In genomic region chr15:64557540-64557939, GRCm38 (mm10) we compare ENCODE assay signal across 22 mouse cellular contexts.
DNase-seq lines count a peak whose midpoint lies in the region; TF ChIP-seq lines count a peak whose summit lies in the region.
"Had no signal": no experiment of that assay in that cellular context is flagged by ENCODE, and none has a peak within 500 bp of the region (broad histone marks: within the 10 kb centered on the region; RNA-seq: fewer than 3 reads in every experiment).

No protein-coding gene starts in this region.

- H3K27me3 ChIP-seq in myocyte (ENCODE audit: control insufficient read depth, insufficient read depth, insufficient read length), result no peaks in the 10 kb centered on the region
- H3K27me3 ChIP-seq: embryonic facial prominence, embryonic 12.5 days; embryonic facial prominence, embryonic 15.5 days; forebrain, embryonic 12.5 days; forebrain, embryonic 15.5 days; hindbrain, embryonic 12.5 days; hindbrain, embryonic 15.5 days; Patski had no signal

- TF ChIP-seq CTCF in left cerebral cortex, adult 2 months (IDR thresholded peaks at IDR 0.05), result no peak

- intact Hi-C loops in left cerebral cortex, adult 2 months (cut with DNase I), result no loop called here
- intact Hi-C loops in left cerebral cortex, postnatal 4 days (cut with DNase I), result no loop called here

- H3K4me3 ChIP-seq in left cerebral cortex, adult 2 months, result no peak overlapping the region
- H3K4me3 ChIP-seq in myocyte, result no peak overlapping the region
- H3K4me3 ChIP-seq: embryonic facial prominence, embryonic 12.5 days; embryonic facial prominence, embryonic 15.5 days; erythroblast, embryonic 14.5 days; forebrain, embryonic 12.5 days; forebrain, embryonic 15.5 days; hindbrain, embryonic 12.5 days; hindbrain, embryonic 15.5 days had no signal

- no peak overlapping the region for H3ac ChIP-seq in myocyte (ENCODE audit: control insufficient read depth, insufficient read length)

- no peak for TF ChIP-seq POLR2A in myocyte (IDR thresholded peaks at IDR 0.05; ENCODE audit: insufficient read length, low read depth)

- peak overlapping the region; percentile 61 for H3K4me2 ChIP-seq in myocyte (ENCODE audit: low read depth)
- H3K4me2 ChIP-seq: embryonic facial prominence, embryonic 12.5 days; embryonic facial prominence, embryonic 15.5 days; forebrain, embryonic 12.5 days; forebrain, embryonic 15.5 days; heart, embryonic 11.5 days; hindbrain, embryonic 12.5 days; hindbrain, embryonic 15.5 days had no signal

- DNase-seq in left cerebral cortex, adult 2 months (ENCODE audit: extremely low spot score in 1 of 2, low spot score in 2 of 2), result no peak
- no peak for DNase-seq in left cerebral cortex, postnatal 4 days
- peak; percentile 65 for DNase-seq in brain, adult 2 months (ENCODE audit: low read depth, low spot score)
- no peak for DNase-seq in adrenal gland, postnatal 25 days
- no peak for DNase-seq in thymus, postnatal 4 days
- DNase-seq: adrenal gland, adult 2 months; adrenal gland, postnatal 14 days; cerebellum, adult 18-20 months; cerebellum, adult 9-10 months; cerebellum, postnatal 14 days; gastrocnemius, postnatal 10 days; gastrocnemius, postnatal 36 days had no signal

- no peaks in the 10 kb centered on the region for H3K36me3 ChIP-seq in myocyte (ENCODE audit: control insufficient read depth, insufficient read depth)
- H3K36me3 ChIP-seq: embryonic facial prominence, embryonic 12.5 days; embryonic facial prominence, embryonic 15.5 days; forebrain, embryonic 12.5 days; forebrain, embryonic 15.5 days; hindbrain, embryonic 12.5 days; hindbrain, embryonic 15.5 days had no signal

- H3K79me2 ChIP-seq in myocyte (ENCODE audit: control insufficient read depth, insufficient read depth), result no peaks in the 10 kb centered on the region

- peak overlapping the region; percentile 70; the same call in 1 of the 2 replicates for H3K27ac ChIP-seq in left cerebral cortex, adult 2 months
- H3K27ac ChIP-seq: embryonic facial prominence, embryonic 12.5 days; embryonic facial prominence, embryonic 15.5 days; forebrain, embryonic 12.5 days; forebrain, embryonic 15.5 days; hindbrain, embryonic 12.5 days; hindbrain, embryonic 15.5 days had no signal

TF ChIP-seq in myocyte, 11 proteins besides CTCF, POLR2A, EP300 and RAD21:
- no peak for TF ChIP-seq CEBPB (IDR thresholded peaks at IDR 0.05; ENCODE audit: insufficient read depth, poor library complexity, severe bottlenecking)
- no peak for TF ChIP-seq USF1 (IDR thresholded peaks at IDR 0.05; ENCODE audit: low read depth)
- TF ChIP-seq MYOD1 (IDR thresholded peaks at IDR 0.05; ENCODE audit: control insufficient read depth in 1 of 3, insufficient read length in 2 of 3, low read depth in 2 of 3), result no peak
- TF ChIP-seq SRF (IDR thresholded peaks at IDR 0.05; ENCODE audit: control insufficient read depth, insufficient read length, low read depth), result no peak
- TF ChIP-seq MYOG (IDR thresholded peaks at IDR 0.05; ENCODE audit: control insufficient read depth in 1 of 3, insufficient read depth in 1 of 3, insufficient read length in 2 of 3, low read depth in 2 of 3), result no peak
- TF ChIP-seq REST (IDR thresholded peaks at IDR 0.05; ENCODE audit: insufficient read depth, insufficient read length), result no peak
- no peak for TF ChIP-seq TCF3 (IDR thresholded peaks at IDR 0.05; ENCODE audit: insufficient read length, low read depth)
- TF ChIP-seq POLR2AphosphoS2 (IDR thresholded peaks at IDR 0.05; ENCODE audit: insufficient read length, low read depth), result no peak
- TF ChIP-seq MAX (IDR thresholded peaks at IDR 0.05; ENCODE audit: low read depth), result no peak
- no peak for TF ChIP-seq E2F4 (IDR thresholded peaks at IDR 0.05; ENCODE audit: insufficient read depth)
- TF ChIP-seq TCF12 (IDR thresholded peaks at IDR 0.05; ENCODE audit: insufficient read depth, poor library complexity, severe bottlenecking), result no peak
